8 mouse cellular contexts compared by ENCODE assay signal in genomic region chr4:108578840-108579742, GRCm38 (mm10). TPM values are rescaled to one million over a fixed set of nuclear protein-coding genes. Genes with fewer than 3 reads are reported as not detected.
A peak's percentile ranks its signal among the peaks of the same experiment; 100 is the strongest.
DNase-seq lines count a peak whose midpoint lies in the region; ATAC-seq and TF ChIP-seq lines count a peak whose summit lies in the region.

Gene Prpf38a (minus strand): TSS chr4:108579336.
Gene Orc1 (plus strand): TSS chr4:108579423.

- WGBS in hindbrain, embryonic 13.5 days, result under 1% methylated on average over 64 of the region's 64 CpGs

- peak within 1 kb of the TSS; percentile 82 for H3K27ac ChIP-seq in hindbrain, embryonic 13.5 days

- H3K36me3 ChIP-seq in hindbrain, embryonic 13.5 days, result peaks cover 18% of the 10 kb centered on the region

- POLR2A ChIA-PET in Patski (lab: Charles Lee), result no interaction called here

- in situ Hi-C loops in Patski (cut with MboI; ENCODE audit: low pct_unique_long_range_greater_than_20kb), result no loop called here

- peaks cover 24% of the 10 kb centered on the region for H3K4me1 ChIP-seq in hindbrain, embryonic 13.5 days (replicated peaks)

- CTCF ChIA-PET in Patski (lab: Charles Lee), result no interaction called here

- TF ChIP-seq CTCF in Patski (IDR thresholded peaks at IDR 0.05), result no peak

- H3K4me2 ChIP-seq in hindbrain, embryonic 13.5 days, result peak within 1 kb of the TSS; percentile 86

- no peaks in the 10 kb centered on the region for H3K9me3 ChIP-seq in hindbrain, embryonic 13.5 days

- peak; percentile 88 for DNase-seq in Patski (ENCODE audit: low read depth, low spot score)
- peak; percentile 98 to 99 for DNase-seq in cerebellum, postnatal 14 days
- peak; percentile 95 to 98 for DNase-seq in frontal cortex, postnatal 14 days (ENCODE audit: low spot score in 2 of 2)
- peak; percentile 93 to 95 for DNase-seq in layer of hippocampus, postnatal 25 days (ENCODE audit: extremely low spot score in 1 of 2, low spot score in 1 of 2)
- DNase-seq in lung, postnatal 25 days (ENCODE audit: low spot score), result peak; percentile 98
- DNase-seq in retina, embryonic 14.5 days (ENCODE audit: low spot score), result peak; percentile 100
- peak; percentile 98 for DNase-seq in thymus, postnatal 4 days

- ATAC-seq in Patski, result peak; percentile 72
- ATAC-seq in hindbrain, embryonic 13.5 days (ENCODE audit: low FRiP score), result peak; percentile 98

- no peaks in the 10 kb centered on the region for H3K27me3 ChIP-seq in Patski
- no peaks in the 10 kb centered on the region for H3K27me3 ChIP-seq in hindbrain, embryonic 13.5 days

- H3K4me3 ChIP-seq in hindbrain, embryonic 13.5 days, result peak within 1 kb of the TSS; percentile 81

- peak within 1 kb of the TSS; percentile 82 for H3K9ac ChIP-seq in hindbrain, embryonic 13.5 days

RNA-seq across cellular contexts. Expression of gene Prpf38a, which starts in this region (rescaled TPM):
- polyA plus RNA-seq in Patski (2021), result 37.3 TPM
- 87.9 and 90.1 TPM in 2 replicates for polyA plus RNA-seq in hindbrain, embryonic 13.5 days (2015; fragmentation: Nextera tagmentation; extraction: Ambion mirVana)
- total RNA-seq in layer of hippocampus, postnatal 25 days (2021), result 10 to 100 TPM; 29.4 to 30.3 TPM

RNA-seq across cellular contexts. Expression of gene Orc1, which starts in this region (rescaled TPM):
- 2.1 TPM for polyA plus RNA-seq in Patski (2021)
- 1.9 and 3.2 TPM in 2 replicates for polyA plus RNA-seq in hindbrain, embryonic 13.5 days (2015; fragmentation: Nextera tagmentation; extraction: Ambion mirVana)
- under 1 TPM in 1 of 2 experiments, not detected in 1; 0.10 TPM for total RNA-seq in layer of hippocampus, postnatal 25 days (2021)

Comparison
In these comparisons a context has a peak if more than half of its experiments do, and no peak if none do; other contexts are left out.
1. Peak in every context shown above with its lines: DNase-seq, ATAC-seq, H3K4me3 ChIP-seq and H3K27ac ChIP-seq.